Mouse (Mus musculus): ENCODE measurements around the gene Hip1r.

DNA sequence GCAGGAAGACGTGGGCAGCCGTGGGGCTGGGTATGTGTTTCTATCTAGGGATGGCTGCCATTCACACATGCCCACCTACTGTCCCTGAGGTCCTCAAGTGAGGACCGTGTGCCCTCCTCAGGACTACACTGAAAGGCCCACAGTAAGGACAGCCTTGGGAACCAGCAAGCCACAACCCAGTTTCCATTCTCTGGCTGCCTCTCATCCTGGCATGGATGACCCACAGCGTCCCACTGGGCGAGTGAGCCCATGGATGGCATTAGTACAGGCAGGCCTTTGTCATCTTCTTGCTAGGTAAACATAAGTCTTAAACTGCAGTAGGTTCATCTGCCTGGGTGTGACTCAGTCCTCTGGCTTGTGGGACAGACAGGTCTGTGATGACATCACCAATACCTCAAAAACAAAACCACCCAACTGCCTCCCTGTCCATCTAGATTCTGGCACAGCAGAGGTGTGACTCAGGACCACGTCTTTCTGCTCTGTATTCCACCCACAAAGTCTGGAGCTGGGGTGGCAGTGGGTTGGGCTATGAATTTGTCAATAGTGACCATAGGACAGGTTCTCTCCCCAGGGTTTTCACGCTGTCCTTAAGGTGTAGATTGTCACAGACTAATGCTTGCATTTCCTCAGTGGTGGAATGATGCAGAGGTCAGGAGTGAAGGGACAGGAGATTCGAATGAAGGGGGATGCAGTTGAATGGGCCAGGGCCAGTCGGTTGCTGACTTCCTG lies 7.3 kb downstream of the Hip1r start:
- TF ChIP-seq CTCF (IDR thresholded peaks at IDR 0.05; ENCODE audit: extremely low read depth, insufficient read length, insufficient replicate concordance, low read depth, low read length) (no peak), POLR2A (IDR thresholded peaks at IDR 0.05; ENCODE audit: low read depth, low read length) (no peak)
